Mouse (Mus musculus): ENCODE measurements around the gene Syt15. TPM values are rescaled to one million over a fixed set of nuclear protein-coding genes. Genes with fewer than 3 reads are reported as not detected.

The Syt15 gene
- under 1 TPM; 0.20 TPM for total RNA-seq (2021)
- long read RNA-seq, experiment 1: 0 reads
- long read RNA-seq, experiment 2: 0 reads

GRCm38 (mm10) chr14:34219295-34219694, at the start of gene Syt15:
Gene Syt15 (plus strand): TSS chr14:34219595.
- DNase-seq: no peak

DNA sequence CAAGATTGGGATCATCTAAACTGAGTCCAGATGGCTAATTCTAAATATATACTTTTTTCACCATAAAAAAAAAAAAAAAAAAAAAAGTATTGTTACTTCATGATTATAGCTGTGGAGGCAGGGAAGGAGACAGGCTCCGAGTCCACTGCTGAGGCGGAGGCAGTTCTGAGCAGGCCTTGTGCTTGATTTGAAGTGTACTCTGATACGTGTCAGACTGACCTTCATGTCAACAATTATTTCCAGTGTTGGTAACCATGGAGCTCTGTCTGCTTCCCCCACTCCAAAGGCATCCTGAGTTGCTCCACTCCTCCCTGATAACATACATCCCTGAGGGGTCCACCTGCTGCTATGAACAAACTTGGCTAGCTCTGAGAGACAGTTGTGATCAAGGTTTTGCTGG, 48.3 kb upstream of the Syt15 start:
- no peak for DNase-seq

DNA sequence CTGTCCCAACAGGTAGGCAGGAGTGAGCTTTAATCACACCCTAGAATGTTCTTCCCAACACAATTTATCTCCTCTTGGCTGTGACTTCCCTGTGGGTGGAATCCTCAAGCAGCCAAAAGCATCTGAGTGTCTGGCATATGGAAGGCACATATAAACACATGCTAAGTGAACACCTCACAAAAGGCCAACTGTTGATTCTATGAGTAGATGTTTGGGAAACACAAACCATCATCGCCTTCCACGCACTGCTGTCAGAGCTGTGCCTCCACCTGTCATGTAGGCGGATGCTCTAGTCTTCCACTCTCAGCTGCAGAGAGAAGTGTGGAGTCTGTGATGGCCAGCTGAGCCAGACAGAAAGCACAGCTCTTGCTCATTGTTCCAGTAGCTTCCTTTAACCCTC, 40.0 kb upstream of the Syt15 start:
- DNase-seq: no peak

- DNase-seq: no peak
Measured at GRCm38 (mm10) chr14:34183101-34183500, 36.3 kb upstream of the Syt15 start.

DNA sequence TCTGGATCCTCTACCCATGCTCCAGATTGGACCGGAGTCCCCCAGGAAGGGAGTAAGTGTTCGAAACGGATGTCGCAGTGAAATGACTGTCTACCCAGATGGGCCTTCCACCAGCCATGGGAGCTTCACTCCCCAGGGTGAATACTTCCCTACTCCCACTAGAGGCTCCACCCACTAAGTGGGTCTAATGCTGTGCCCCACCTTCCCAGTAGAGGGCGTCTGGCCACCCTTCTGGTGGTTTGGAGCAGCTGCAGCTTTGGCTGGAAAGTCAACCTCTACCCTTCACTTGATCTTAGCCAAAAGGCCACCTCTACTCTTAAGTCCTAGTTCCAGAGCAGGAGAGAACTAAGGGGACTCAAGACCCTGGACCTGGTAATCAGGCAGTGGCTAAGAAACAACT, 30.8 kb upstream of the Syt15 start:
- DNase-seq: peak; percentile 80 to 83

DNA sequence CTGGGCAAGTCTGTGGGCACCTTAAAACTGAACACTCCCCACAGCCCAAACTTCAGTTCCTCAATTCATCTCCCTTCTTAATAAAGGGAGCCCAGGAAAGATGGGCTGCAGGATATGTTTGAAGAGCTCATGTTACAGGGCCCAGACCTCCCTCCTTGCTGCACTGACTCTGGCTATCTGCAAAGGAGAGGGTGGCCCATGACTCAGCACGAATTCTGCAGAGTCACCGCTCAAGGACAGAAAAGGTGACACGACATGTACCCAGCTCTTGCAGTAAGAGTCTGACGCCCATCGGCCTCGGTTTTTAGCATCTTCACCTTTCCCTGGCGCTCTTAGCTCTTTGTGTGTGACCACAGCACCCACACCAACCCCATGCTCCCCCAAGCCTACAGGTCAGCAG, 29.0 kb upstream of the Syt15 start:
- DNase-seq: peak; percentile 76 to 77

GRCm38 (mm10) chr14:34193879-34194278, 25.5 kb upstream of the Syt15 start:
- no peak for DNase-seq

DNA sequence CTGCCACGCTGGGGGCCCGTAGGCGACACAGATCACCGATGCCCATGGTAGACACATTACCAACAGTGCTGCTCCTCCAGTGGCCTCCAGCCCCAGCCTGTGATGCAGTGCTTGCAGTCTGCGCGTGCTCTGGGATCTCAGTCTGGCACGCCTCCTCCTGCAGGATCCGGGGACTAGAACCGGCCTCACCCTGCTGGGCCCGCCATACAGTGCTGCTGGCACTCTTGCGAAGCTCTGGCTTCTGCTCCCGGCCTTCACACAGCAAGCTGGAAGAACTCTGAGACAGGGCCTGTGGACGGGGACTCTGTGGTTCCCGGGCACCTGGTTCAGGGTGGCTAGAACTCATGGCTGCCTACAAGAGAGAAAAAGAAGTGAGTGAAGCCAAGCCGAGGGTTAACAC, 23.9 kb upstream of the Syt15 start:
- DNase-seq: no peak

DNA sequence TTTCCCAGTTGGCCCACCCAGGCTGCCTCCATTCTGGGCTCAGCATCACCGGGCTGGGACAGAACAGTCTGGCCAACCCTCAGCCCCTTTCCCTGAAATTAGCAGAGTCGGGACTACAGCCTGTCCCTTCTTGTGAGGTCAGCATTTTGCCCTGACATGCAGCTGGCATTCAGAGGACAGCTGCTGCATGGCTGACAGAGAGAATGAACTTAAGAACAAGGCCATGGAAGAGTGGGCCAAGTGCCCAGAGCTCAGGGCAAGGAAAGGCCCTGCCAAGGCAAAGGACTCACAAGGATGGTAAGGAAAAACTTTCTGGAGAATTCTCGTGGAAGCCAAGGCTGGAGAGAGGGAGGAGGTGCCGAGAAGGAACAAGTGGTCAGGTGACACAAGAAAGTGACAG, 22.7 kb upstream of the Syt15 start:
- peak; percentile 61 to 70 for DNase-seq

DNA sequence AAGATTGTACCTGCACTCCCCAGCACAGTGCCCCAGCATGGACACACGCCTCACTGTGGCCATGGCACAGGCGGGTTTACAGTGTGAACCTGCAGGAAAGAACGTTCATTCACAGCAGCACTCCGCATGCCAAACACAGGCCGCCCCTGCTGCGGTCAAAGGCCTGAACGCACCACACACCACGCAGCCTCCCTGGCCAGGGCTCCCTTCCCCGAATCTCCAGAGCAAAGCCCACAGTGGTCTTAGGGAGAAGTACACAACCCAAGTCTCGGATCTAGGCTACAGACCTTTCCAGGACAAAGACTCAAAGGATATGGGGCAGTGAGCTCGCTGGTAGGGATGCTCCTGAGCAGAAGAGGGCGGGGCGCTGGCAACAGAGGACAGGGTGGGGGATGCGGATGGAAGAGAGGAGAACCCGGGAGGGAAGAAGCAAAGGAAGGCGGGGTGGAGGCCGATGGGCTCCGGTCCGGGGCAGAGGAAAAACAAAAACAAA, 18.6 kb upstream of the Syt15 start:
- DNase-seq: peak; percentile 42 to 66

- DNase-seq: peak; percentile 38 to 65
Measured at GRCm38 (mm10) chr14:34201231-34202035, 18.0 kb upstream of the Syt15 start, which contains the start of gene Gprin2. Gene Gprin2 (minus strand): TSS chr14:34201653.

DNA sequence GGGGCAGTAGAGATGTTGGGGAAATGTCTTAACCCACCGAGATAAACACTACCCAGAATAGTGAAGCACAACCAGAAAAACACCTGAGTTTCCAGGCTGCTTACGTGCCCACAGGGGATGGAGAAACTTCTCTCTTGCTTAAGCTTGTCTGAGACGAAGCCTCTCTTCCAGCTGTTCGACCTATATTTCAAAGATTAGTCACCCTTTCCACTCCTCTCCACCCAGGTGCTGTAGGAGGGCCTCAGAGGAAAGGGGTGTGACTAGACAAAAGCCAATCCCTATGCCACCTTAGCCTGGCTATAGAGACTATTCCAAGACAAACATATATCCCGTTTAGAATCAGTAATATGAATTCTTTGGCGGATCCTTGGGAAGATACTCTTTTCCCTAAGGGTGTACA, 11.4 kb upstream of the Syt15 start:
- DNase-seq: no peak

DNA sequence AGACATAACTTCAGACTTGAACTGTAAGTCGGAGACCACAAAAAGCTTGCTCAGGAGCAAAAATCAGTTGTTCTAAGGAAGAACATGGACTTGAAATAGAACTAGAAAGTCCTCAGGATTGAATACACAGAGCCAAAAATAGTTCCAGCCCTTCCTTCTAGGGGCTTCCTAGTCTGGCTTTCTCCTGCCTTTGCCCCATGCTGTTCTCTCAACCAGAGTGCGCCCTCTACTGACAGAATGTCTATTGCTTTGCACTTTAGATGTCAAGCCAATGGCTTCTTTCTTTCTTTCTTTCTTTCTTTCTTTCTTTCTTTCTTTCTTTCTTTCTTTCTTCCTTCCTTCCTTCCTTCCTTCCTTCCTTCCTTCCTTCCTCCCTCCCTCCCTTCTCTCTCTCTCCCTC, 10.7 kb upstream of the Syt15 start:
- DNase-seq: peak; percentile 50 to 72

DNA sequence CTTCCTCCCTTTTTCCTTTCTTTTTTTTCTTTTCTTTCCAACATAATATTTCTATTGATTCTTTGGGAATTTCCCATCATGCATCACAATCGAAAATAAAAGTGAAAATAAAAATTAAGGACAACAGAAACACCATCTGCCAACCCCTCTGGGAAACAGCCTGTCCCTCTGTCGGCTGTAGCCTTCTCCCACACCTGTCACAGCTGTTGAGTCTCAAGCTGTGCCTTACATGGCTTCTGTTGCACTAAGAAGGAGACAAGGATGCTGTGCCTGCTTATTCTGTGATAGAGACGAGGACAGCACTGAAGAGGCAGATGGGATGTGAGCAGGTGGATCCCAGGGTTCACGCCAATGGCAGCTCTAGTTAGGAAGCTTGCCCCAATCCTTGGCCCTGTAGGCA, 10.3 kb upstream of the Syt15 start:
- no peak for DNase-seq

DNA sequence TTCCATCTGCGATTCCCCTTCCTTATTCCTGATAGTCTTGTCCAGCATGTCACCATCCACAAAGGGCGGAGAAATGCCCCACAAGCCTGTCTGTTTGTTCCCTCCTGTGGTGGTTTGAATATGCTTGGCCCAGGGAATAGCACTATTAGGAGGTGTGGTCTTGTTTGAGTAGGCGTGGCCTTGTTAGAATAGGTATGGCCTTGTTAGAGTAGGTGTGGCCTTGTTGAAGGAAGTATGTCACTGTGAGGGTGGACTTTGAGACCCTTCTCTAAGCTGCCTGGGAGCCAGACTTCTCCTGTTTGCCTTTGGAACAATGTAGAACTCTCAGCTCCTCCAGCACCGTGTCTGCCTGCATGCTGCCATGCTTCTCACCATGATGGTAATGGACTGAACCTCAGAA, 9.5 kb upstream of the Syt15 start:
- DNase-seq: no peak

GRCm38 (mm10) chr14:34215451-34216127, 3.8 kb upstream of the Syt15 start:
- DNase-seq: peak; percentile 26 to 56

- DNase-seq: peak in 1 of 2 experiments; percentile 27
Measured at GRCm38 (mm10) chr14:34219786-34220198, 397 bp downstream of the Syt15 start.

- no peak for DNase-seq
Measured at GRCm38 (mm10) chr14:34220426-34220825, 1.0 kb downstream of the Syt15 start.

- no peak for DNase-seq
Measured at GRCm38 (mm10) chr14:34221416-34222077, 2.2 kb downstream of the Syt15 start.

DNA sequence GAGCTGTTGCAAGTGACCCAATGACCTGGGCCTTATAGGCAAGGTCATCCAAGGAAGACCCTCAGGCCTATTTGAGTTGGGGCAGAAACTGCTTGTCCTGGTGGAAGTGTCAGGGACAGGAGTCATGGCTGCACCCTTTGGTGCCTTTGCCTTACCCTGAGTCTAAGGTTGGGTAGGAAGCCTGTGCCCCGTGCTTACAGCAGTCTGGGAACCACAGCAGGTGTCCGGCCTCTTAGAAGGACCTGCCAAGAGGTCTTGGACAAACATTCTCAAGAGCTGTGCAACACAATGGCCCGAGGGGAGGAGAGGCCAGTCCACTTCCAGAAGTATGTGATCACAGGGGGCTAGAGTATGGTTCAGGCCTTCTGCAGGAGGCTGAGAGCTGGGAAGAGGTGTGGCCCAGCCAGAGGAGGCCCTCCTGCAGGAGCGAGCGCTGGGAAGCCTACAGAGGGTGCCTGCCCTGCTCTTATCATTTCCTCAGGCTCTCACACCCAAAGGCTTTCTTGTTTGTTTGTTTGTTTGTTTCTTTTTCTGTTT, 4.0 kb downstream of the Syt15 start:
- DNase-seq: no peak

DNA sequence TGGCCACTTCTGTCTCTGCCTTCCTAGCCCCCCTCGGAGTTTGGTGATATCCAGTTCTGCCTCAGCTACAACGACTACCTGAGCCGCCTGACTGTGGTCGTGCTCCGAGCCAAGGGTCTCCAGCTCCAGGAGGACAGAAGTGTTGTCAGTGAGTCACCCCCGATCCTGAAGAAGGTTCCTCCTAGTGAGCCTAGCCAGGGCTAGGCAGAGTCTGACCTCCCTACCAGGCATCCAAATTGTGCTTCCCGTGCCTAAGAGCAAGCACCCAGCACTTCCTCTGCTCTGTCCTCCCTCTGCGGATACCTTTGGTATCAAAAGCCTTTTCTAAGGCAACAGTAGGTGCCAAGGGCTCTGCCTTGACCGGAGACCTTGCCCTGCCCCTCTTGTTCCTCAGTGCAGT, 6.6 kb downstream of the Syt15 start:
- DNase-seq: no peak

GRCm38 (mm10) chr14:34226566-34226965, 7.2 kb downstream of the Syt15 start:
- no peak for DNase-seq

- DNase-seq: no peak
Measured at GRCm38 (mm10) chr14:34227981-34228380, 8.6 kb downstream of the Syt15 start.

Data from adrenal gland, postnatal 36 days (tissue).